Mouse (Mus musculus) midbrain, embryonic 14.5 days (tissue): ENCODE measurements around the gene Camk2g. TPM values are rescaled to one million over a fixed set of nuclear protein-coding genes. Genes with fewer than 3 reads are reported as not detected.

Experiments used
- ATAC-seq: fragments of 200-750 bp; cut with Nextera tagmentation; 2 replicates; pipeline ENCODE4 v1.8.0; 2017; ENCODE audit warnings: moderate number of reproducible peaks, moderate library complexity; ENCODE audit not compliant: low FRiP score, low TSS enrichment
- DNase-seq: peaks from one replicate; pipeline ENCODE4 v3.0.0-alpha.2; 2015
- H3K27ac ChIP-seq: fragments of 300-500 bp; sonication (generic); replicated peaks from 2 replicates; pipeline ENCODE4 v1.5.1; 2014; ENCODE audit warnings: mild to moderate bottlenecking, low read depth, low read length, moderate library complexity
- H3K27me3 ChIP-seq: fragments of 300-500 bp; sonication (generic); 2 replicates; pipeline ENCODE4 v1.6.1; 2014; ENCODE audit warnings: low read length, control low read depth, mixed read lengths; ENCODE audit not compliant: control insufficient read depth, insufficient read depth
- H3K36me3 ChIP-seq: fragments of 300-500 bp; sonication (generic); 2 replicates; pipeline ENCODE4 v1.6.1; 2014; ENCODE audit warnings: low read length, control low read depth; ENCODE audit not compliant: control insufficient read depth, insufficient read depth
- H3K4me1 ChIP-seq: fragments of 300-500 bp; sonication (generic); 2 replicates; pipeline ENCODE4 v1.6.1; 2014; ENCODE audit warnings: mild to moderate bottlenecking, antibody characterized with exemption, low read length, control low read depth; ENCODE audit not compliant: control insufficient read depth, insufficient read depth
- H3K4me2 ChIP-seq: fragments of 300-500 bp; sonication (generic); 2 replicates; pipeline ENCODE4 v1.6.1; 2014; ENCODE audit warnings: mild to moderate bottlenecking, low read length, moderate library complexity
- H3K4me3 ChIP-seq: fragments of 300-500 bp; sonication (generic); replicated peaks from 2 replicates; pipeline ENCODE4 v1.5.1; 2014; ENCODE audit warnings: low read depth, low read length
- H3K9ac ChIP-seq: fragments of 300-500 bp; sonication (generic); replicated peaks from 2 replicates; pipeline ENCODE4 v1.6.1; 2014; ENCODE audit warnings: mild to moderate bottlenecking, low read length, moderate library complexity
- H3K9me3 ChIP-seq: fragments of 300-500 bp; sonication (generic); 2 replicates; pipeline ENCODE4 v1.6.1; 2016; ENCODE audit warnings: low read length, control low read depth, mixed read lengths; ENCODE audit not compliant: control insufficient read depth
- WGBS: fragments of 180-500 bp; shearing (Covaris S2); extraction: QIAGEN DNeasy Blood & Tissue Kit; methylation state at CpG from one replicate; pipeline ENCODE4 v1.1.7; 2014; 5-methylcytosine and 5-hydroxymethylcytosine counted together
- polyA plus RNA-seq: library from polyadenylated mRNA; unstranded; fragments of >200 nt; fragmentation: Nextera tagmentation; extraction: Ambion mirVana; gene quantifications from 2 replicates; pipeline ENCODE4 v1.2.1, GENCODE M21; 2014

Gene Camk2g
- polyA plus RNA-seq, 1 experiment from 2014 or later = 122 TPM

DNA sequence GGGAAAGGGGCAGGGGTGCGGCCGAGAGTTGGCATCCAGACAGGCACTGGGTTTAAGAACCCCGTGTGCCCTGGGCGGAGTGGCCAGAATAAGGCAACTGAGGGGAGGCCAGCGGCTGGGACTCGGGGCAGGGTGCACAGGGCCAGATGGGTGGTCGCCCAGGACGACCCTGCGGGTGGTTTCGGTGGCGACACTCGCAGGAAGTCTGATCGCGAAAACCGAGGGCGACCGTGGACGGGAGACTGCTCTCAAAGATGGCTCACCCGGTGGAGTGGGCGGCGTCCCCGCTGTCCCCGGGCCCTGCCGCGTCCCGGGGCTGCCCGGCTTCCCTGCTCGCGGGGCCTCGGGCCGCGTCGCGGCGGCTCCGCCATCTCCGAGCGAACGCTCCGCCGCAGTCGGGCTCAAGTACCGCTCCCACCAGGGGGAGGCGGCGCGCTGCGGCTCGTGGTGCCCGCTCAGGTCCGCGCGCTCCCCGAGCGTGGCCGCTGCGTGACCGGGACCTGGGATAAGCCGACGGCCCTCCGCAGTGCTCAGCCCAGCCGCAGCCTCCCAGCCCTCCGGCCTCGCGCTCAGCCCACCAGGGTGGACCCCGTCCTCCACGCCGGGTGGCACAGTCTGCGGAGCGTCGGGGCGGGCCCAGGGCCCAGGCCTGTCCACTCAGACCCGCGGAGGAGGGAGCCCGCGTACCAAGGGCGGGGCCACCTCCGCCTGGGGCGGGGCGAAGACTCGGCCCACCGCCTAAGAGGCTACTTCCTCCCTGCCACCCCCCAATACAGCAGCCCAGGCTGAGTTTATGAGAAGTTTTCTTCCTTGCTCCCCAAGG is 59.7 kb downstream of the Camk2g start, which contains the start of gene Ndst2:
TSS of gene Ndst2 (minus strand) at position 611 of the 823 bp plus-strand sequence.
- Histone ChIP-seq H3K9me3 (no peaks in the 10 kb centered on the region), H3K9ac (peak within 1 kb of the TSS; percentile 92), H3K4me3 (peak within 1 kb of the TSS; percentile 73), H3K36me3 (peaks cover 42% of the 10 kb centered on the region), H3K4me1 (peaks cover 7% of the 10 kb centered on the region), H3K4me2 (peak within 1 kb of the TSS; percentile 88), H3K27ac (peak within 1 kb of the TSS; percentile 86), H3K27me3 (no peaks in the 10 kb centered on the region)
- DNase-seq (peak; percentile 93), ATAC-seq (peak; percentile 98)
- WGBS = 0% methylated on average over 79 of the region's 81 CpGs

DNA sequence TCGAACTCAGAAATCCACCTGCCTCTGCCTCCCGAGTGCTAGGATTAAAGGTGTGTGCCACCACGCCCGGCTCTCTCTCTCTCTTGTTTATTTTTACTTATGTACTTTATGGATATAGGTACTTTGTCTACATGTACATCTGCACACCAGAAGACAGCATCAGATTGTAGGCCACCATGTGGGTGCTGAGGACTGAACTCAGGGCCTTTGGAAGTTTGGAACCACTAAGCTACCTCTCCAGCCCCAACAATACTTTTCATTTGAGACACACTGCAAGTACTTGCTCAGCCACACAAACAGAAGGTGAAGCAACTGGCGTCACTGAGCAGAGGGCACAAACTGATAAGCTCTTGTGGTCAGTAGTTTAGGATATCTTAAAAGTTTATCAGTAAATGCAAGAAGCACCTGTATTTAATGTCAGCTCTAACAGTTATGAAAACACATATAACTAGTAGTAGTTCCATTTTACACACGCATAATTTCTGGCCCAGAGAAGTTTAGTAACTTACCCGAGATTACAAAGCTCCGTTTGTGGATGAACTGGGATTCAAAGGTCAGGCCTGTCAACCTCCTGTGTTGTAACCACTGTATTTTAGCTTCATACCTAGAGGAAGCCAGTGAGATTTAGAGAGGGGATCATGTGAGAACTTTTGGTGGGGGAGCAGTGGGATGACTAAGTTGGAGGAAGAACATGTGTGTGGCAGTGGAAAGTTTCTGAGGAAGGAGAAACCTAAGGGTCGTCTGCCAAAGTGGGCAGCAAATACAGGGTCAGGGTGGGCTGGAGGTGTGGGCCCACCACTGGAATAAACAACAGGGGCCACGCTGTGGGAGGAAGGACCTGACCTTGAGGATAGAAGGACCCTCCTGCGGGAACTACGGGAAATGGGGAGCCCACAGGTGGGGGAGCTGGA is 60.6 kb downstream of the Camk2g start:
- 53% methylated on average over 12 of the region's 12 CpGs for WGBS
- no peak overlapping the region for H3K27ac ChIP-seq
- H3K9ac ChIP-seq = peak overlapping the region; percentile 92
- no peaks in the 10 kb centered on the region for H3K27me3 ChIP-seq
- peaks cover 42% of the 10 kb centered on the region for H3K36me3 ChIP-seq
- H3K4me1 ChIP-seq = peaks cover 7% of the 10 kb centered on the region
- H3K4me3 ChIP-seq = peak overlapping the region; percentile 73
- ATAC-seq (no peak), DNase-seq (no peak)
- H3K9me3 ChIP-seq = no peaks in the 10 kb centered on the region
- peak overlapping the region; percentile 88 for H3K4me2 ChIP-seq

DNA sequence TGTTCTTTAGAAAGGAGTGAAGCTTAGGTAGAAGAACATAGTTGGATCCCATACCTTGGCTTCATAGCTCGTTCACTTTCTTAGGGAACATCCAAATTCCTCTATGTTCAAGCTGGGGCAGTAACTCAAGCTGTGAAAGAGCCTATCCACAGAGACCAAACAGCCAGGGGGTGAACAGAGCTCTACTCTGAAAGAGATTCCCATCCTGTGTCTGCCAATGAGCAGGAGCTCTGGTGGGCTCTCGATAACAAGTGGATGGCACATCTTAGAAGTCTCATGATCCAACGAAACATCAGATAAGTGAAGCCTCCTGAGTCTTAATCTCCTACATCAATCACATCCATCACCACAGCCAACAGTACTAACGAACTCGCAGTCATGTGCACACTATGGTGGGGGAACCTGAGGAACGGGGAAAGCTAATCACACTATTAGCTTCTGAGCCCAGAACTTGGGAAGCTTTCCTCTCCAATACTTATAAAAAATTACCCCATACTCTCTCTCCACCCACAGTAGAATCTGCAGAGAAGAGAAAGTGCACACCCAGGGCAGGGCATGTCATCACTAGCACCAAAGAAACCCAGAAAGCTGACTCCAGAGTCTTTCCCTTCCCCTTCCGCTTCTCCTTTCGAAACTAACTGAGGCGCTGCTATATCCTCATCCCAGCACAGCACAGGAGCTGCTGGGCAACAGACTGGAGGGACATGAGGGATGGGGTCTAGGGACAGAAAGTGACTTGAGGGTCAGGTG is 62.9 kb downstream of the Camk2g start:
- WGBS = 94% methylated on average over 9 of the region's 9 CpGs
- H3K27ac ChIP-seq = no peak overlapping the region
- DNase-seq (no peak), ATAC-seq (no peak)
- H3K4me3 ChIP-seq = no peak overlapping the region
- H3K4me2 ChIP-seq = no peak overlapping the region
- peaks cover 46% of the 10 kb centered on the region for H3K36me3 ChIP-seq
- no peaks in the 10 kb centered on the region for H3K9me3 ChIP-seq
- peaks cover 7% of the 10 kb centered on the region for H3K4me1 ChIP-seq
- no peak overlapping the region for H3K9ac ChIP-seq
- no peaks in the 10 kb centered on the region for H3K27me3 ChIP-seq

DNA sequence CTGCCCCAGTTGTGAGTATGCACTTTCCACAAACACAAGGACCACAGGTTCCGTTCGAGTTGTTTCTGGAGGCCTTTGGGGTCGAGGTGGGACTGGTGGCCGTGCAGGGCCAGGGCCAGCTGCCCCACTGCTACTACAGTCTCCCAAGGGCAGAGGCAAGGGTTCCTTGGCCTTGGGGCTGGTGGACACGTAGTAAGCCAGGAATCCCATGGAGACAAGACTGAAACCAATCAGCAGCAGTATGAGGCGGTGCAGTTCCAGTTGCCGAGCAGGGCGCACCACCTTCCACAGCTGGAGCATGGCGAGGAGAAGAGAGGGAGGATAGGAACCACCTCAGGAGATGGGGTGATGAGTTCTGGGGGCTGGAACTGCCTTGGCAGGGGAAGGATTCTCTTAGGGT is 64.0 kb downstream of the Camk2g start:
- peaks cover 7% of the 10 kb centered on the region for H3K4me1 ChIP-seq
- H3K4me3 ChIP-seq = no peak overlapping the region
- ATAC-seq = no peak
- no peak for DNase-seq
- no peaks in the 10 kb centered on the region for H3K9me3 ChIP-seq
- no peaks in the 10 kb centered on the region for H3K27me3 ChIP-seq
- H3K4me2 ChIP-seq = no peak overlapping the region
- WGBS = 93% methylated on average over 9 of the region's 9 CpGs
- H3K27ac ChIP-seq = no peak overlapping the region
- no peak overlapping the region for H3K9ac ChIP-seq
- peaks cover 53% of the 10 kb centered on the region for H3K36me3 ChIP-seq

DNA sequence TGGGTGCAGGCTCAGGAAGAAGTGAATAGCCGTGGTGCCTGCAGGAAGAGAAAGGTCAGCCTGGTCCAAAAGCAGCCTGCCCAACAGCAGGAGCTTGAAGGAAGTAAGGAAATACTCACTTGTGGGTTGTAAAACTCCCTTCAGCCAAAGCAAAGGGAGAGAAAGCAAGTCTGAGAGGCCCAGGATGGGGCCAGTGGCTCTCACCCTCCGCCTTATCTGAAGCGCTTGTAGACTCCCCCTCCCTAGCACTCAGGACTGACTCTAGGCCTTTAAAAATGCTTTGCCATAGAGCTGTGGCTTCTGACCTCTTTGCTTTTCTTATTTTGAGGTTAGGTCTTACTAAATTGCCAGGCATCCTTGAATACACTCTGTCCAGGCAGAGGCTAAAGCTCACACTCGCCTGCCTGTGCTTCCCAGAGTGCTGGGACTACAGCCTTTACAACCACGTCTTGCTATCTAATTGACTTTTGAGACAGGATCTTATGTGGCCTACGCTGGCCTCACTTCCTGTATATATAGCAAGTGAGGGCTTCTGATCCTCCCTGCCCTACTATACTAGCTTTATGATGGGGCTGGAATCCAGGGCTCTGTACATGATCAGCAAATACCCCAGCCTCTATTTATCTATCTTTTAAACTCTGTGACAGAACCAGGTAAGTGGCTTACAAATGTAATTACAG is 68.1 kb downstream of the Camk2g start:
- H3K36me3 ChIP-seq = peaks cover 93% of the 10 kb centered on the region
- H3K4me3 ChIP-seq = no peak overlapping the region
- H3K27ac ChIP-seq = no peak overlapping the region
- ATAC-seq (no peak), DNase-seq (no peak)
- WGBS = 90% methylated on average over 6 of the region's 6 CpGs
- no peaks in the 10 kb centered on the region for H3K27me3 ChIP-seq
- no peak overlapping the region for H3K9ac ChIP-seq
- H3K4me1 ChIP-seq = no peaks in the 10 kb centered on the region
- no peak overlapping the region for H3K4me2 ChIP-seq
- H3K9me3 ChIP-seq = no peaks in the 10 kb centered on the region

DNA sequence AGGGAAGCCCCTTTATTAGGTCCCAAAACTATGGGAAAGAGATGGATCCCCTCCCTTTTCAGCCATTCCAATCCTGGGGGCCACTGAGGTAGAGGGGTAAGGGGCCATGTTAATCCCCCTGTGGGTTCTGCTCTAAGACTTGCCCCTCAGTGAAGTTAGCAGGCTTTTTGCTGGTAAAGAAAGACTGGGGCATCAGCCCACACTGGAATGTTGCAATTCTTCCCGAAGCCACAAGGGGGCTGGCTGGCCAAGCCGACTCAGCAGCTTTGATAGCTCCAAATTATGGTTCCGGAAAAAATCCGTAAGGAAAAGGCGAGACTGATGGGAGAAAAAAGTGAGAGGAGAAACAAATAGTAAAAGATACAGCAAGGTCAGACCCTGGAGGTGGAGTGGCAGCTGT is 69.8 kb downstream of the Camk2g start:
- H3K36me3 ChIP-seq = peaks cover 96% of the 10 kb centered on the region
- 29% methylated on average over 5 of the region's 5 CpGs for WGBS
- peak; percentile 8; the same call in 1 of the 2 replicates for ATAC-seq

DNA sequence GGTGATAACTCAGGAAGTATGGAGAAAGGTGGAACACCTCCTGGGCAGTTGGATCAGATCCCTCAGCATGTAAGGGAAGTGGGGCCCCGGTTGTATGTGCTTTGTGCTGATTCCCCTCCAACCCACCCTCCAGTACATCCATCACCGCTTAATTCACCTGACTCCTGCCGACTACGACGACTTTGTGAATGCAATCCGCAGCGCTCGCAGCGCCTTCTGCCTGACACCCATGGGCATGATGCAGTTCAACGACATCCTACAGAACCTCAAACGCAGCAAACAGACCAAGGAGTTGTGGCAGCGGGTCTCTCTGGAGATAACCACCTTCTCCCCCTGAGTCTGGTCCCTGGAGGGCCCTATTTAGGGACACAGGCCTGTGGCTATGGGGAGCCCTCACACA is 70.9 kb downstream of the Camk2g start:
- no peak overlapping the region for H3K9ac ChIP-seq
- H3K4me2 ChIP-seq = no peak overlapping the region
- no peaks in the 10 kb centered on the region for H3K27me3 ChIP-seq
- ATAC-seq (no peak), DNase-seq (no peak)
- H3K36me3 ChIP-seq = peaks cover 96% of the 10 kb centered on the region
- H3K4me3 ChIP-seq = no peak overlapping the region
- H3K27ac ChIP-seq = no peak overlapping the region
- no peaks in the 10 kb centered on the region for H3K9me3 ChIP-seq
- WGBS = 93% methylated on average over 12 of the region's 12 CpGs
- H3K4me1 ChIP-seq = no peaks in the 10 kb centered on the region

More for the DNA sequence above, 69.8 kb downstream of the Camk2g start:
- no peak overlapping the region for H3K9ac ChIP-seq
- no peak overlapping the region for H3K4me3 ChIP-seq
- no peaks in the 10 kb centered on the region for H3K27me3 ChIP-seq
- H3K4me1 ChIP-seq = no peaks in the 10 kb centered on the region
- DNase-seq = peak; percentile 87
- H3K27ac ChIP-seq = no peak overlapping the region
- no peaks in the 10 kb centered on the region for H3K9me3 ChIP-seq
- no peak overlapping the region for H3K4me2 ChIP-seq

DNA sequence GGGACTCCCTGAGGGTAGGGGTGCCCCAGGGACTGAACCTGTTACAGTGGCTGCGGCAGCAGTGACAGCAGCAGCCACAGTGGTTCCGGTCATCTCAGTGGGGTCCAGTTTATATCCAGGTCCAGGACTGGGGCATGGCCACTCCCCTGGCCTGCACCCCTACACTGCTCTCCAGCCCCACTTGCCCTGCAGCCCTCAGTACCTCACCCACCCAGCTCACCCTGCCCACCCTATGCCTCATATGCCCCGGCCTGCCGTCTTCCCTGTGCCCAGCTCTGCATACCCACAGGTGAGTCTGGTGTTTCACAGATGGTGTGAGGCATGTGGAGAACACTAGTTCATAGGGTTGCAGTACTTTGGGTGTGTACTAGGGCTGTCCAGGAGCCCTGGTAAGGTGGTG is 72.5 kb downstream of the Camk2g start:
- peaks cover 96% of the 10 kb centered on the region for H3K36me3 ChIP-seq
- no peaks in the 10 kb centered on the region for H3K27me3 ChIP-seq
- ATAC-seq (no peak), DNase-seq (no peak)
- H3K27ac ChIP-seq = no peak overlapping the region
- no peaks in the 10 kb centered on the region for H3K4me1 ChIP-seq
- H3K4me2 ChIP-seq = no peak overlapping the region
- no peaks in the 10 kb centered on the region for H3K9me3 ChIP-seq
- H3K4me3 ChIP-seq = no peak overlapping the region
- 90% methylated on average over 4 of the region's 4 CpGs for WGBS
- no peak overlapping the region for H3K9ac ChIP-seq
